Mouse (Mus musculus) hindbrain, embryonic 16.5 days (tissue): ENCODE measurements at regions not wholly inside any gene's neighbourhood (a gene's known extent, or its start where the extent isn't known, plus 50 kb on each side); places are given as distances from the start of the nearest gene placed in this dataset.
A peak's percentile ranks its signal among the peaks of the same experiment; 100 is the strongest.

ENCODE experiments used
- ATAC-seq: fragments of 200-750 bp; cut with Nextera tagmentation; 2 replicates; pipeline ENCODE4 v1.8.0; 2017; ENCODE audit warnings: moderate TSS enrichment, moderate library complexity
- H3K27ac ChIP-seq: fragments of 300-500 bp; sonication (generic); 2 replicates; pipeline ENCODE4 v1.5.1; 2014; ENCODE audit warnings: low read depth, mild to moderate bottlenecking, control low read depth, low read length, moderate library complexity
- H3K27me3 ChIP-seq: fragments of 300-500 bp; sonication (generic); replicated peaks from 2 replicates; pipeline ENCODE4 v1.6.1; 2014; ENCODE audit warnings: low read length; ENCODE audit not compliant: control insufficient read depth, insufficient read depth
- H3K36me3 ChIP-seq: fragments of 300-500 bp; sonication (generic); 2 replicates; pipeline ENCODE4 v1.6.1; 2014; ENCODE audit warnings: mild to moderate bottlenecking, low read length, moderate library complexity, mixed read lengths; ENCODE audit not compliant: control insufficient read depth, insufficient read depth
- H3K4me1 ChIP-seq: fragments of 300-500 bp; sonication (generic); 2 replicates; pipeline ENCODE4 v1.6.1; 2014; ENCODE audit warnings: low read depth, low read length; ENCODE audit not compliant: control insufficient read depth, insufficient read depth
- H3K4me2 ChIP-seq: fragments of 300-500 bp; sonication (generic); 2 replicates; pipeline ENCODE4 v1.6.1; 2014; ENCODE audit warnings: mild to moderate bottlenecking, low read length, control low read depth, moderate library complexity
- H3K4me3 ChIP-seq: fragments of 300-500 bp; sonication (generic); 2 replicates; pipeline ENCODE4 v1.5.1; 2014; ENCODE audit warnings: mild to moderate bottlenecking, low read length, control low read depth, moderate library complexity
- H3K9ac ChIP-seq: fragments of 300-500 bp; sonication (generic); 2 replicates; pipeline ENCODE4 v1.6.1; 2014; ENCODE audit warnings: low read depth, mild to moderate bottlenecking, control low read depth, low read length, moderate library complexity
- H3K9me3 ChIP-seq: fragments of 300-500 bp; sonication (generic); 2 replicates; pipeline ENCODE4 v1.6.1; 2014; ENCODE audit warnings: mild to moderate bottlenecking, low read length, moderate library complexity; ENCODE audit not compliant: control insufficient read depth
- WGBS: fragments of 180-500 bp; shearing (Covaris S2); extraction: QIAGEN DNeasy Blood & Tissue Kit; methylation state at CpG from one replicate; pipeline ENCODE4 v1.1.7; 2014; 5-methylcytosine and 5-hydroxymethylcytosine counted together

- WGBS = 57% methylated on average over 5 of the region's 5 CpGs
- Histone ChIP-seq H3K27ac (no peak overlapping the region), H3K9ac (no peak overlapping the region), H3K4me2 (no peak overlapping the region), H3K4me1 (no peaks in the 10 kb centered on the region), H3K4me3 (no peak overlapping the region), H3K9me3 (no peaks in the 10 kb centered on the region), H3K27me3 (no peaks in the 10 kb centered on the region), H3K36me3 (no peaks in the 10 kb centered on the region)
- ATAC-seq = 0 out of 2 replicates have a peak, but pooled peaks have one; percentile 60
Observed at GRCm38 (mm10) chr8:64389488-64389887, 183.4 kb upstream of the Tll1 start.

DNA sequence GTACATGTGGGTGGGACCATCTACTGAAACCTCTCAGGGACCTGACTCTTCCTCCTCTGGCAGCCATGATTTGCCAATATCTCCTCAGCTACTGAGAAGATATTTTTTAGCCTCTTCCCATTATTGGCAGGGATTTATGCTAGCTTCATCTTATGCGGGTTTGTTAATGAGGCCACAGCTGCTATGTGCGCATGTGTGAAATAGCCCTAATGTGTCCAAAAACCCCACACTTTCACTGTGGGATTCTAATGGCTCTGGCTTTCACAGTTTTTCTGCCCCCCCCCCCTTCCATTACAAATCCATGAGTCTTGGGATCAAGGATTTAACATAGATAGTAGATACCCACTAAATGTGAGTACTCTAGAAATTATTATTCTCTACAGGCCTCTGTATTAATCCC, 182.2 kb upstream of the Tll1 start:
- Histone ChIP-seq H3K27me3 (no peaks in the 10 kb centered on the region), H3K4me1 (no peaks in the 10 kb centered on the region), H3K4me2 (no peak overlapping the region), H3K9me3 (no peaks in the 10 kb centered on the region), H3K9ac (no peak overlapping the region), H3K36me3 (no peaks in the 10 kb centered on the region), H3K4me3 (no peak overlapping the region), H3K27ac (no peak overlapping the region)
- ATAC-seq = no peak
- 64% methylated on average over 2 of the region's 2 CpGs for WGBS

DNA sequence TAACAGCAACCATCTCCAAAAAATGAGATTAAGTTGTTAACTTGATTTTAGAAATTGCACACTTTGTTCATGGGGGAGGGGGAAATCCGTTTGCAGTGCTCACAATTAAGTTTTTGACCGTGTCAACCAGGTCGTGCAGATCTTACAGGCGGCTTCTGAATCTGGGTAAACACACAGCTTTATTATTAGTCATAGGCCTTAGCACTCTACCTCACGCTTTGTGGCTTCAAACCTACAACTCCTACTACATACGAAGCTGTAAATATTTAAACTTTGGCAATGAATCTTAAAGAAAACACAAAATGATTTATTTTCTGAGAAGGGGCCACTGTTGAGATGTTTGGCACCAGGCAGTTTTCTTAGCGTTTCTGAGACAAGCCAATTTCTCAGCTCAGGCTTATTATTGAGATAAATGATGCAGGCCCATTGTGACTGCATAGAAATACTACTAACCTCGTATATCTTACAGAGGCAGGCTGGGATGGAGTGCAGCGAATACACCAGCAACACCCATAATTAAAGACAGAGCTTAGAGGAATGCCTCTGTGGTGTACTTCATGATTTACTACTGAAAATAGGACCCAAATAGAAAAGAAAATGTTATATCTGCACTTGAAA, 173.8 kb upstream of the Tll1 start:
- H3K27me3 ChIP-seq = no peaks in the 10 kb centered on the region
- no peak overlapping the region for H3K27ac ChIP-seq
- no peak overlapping the region for H3K9ac ChIP-seq
- no peak overlapping the region for H3K4me2 ChIP-seq
- no peaks in the 10 kb centered on the region for H3K4me1 ChIP-seq
- 80% methylated on average over 9 of the region's 9 CpGs for WGBS
- no peaks in the 10 kb centered on the region for H3K36me3 ChIP-seq
- H3K4me3 ChIP-seq = no peak overlapping the region
- ATAC-seq = no peak
- H3K9me3 ChIP-seq = no peaks in the 10 kb centered on the region

DNA sequence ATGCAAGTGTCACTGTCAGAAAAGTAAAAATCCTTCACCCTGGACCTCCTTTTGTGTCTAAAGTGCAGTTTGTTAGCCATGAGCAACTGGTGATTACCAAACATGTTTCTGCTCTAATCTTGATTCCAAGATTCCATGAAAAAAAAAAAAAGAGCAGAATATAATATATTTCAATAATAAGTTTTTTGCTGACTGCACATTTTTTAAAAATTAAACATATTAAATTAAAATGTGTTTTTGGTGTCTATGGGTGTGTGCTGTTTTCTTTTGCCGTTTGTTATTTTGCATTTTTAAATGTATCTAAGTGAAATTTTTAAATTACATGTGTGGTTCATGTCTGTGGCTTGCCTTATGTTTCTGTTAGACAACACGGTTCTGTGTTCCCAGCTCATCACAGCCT, 171.8 kb upstream of the Tll1 start:
- Histone ChIP-seq H3K4me3 (no peak overlapping the region), H3K27me3 (no peaks in the 10 kb centered on the region), H3K9ac (no peak overlapping the region), H3K9me3 (no peaks in the 10 kb centered on the region), H3K4me1 (no peaks in the 10 kb centered on the region), H3K27ac (no peak overlapping the region), H3K36me3 (no peaks in the 10 kb centered on the region), H3K4me2 (no peak overlapping the region)
- no peak for ATAC-seq
- 63% methylated on average over 2 of the region's 2 CpGs for WGBS

GRCm38 (mm10) chr8:64375509-64375908, 169.4 kb upstream of the Tll1 start:
- no peaks in the 10 kb centered on the region for H3K27me3 ChIP-seq
- H3K36me3 ChIP-seq = no peaks in the 10 kb centered on the region
- no peak for ATAC-seq
- H3K9me3 ChIP-seq = no peaks in the 10 kb centered on the region
- no peak overlapping the region for H3K9ac ChIP-seq
- H3K4me2 ChIP-seq = no peak overlapping the region
- no peak overlapping the region for H3K27ac ChIP-seq
- no peaks in the 10 kb centered on the region for H3K4me1 ChIP-seq
- WGBS = 91% methylated on average over 4 of the region's 4 CpGs
- H3K4me3 ChIP-seq = no peak overlapping the region

GRCm38 (mm10) chr8:64374980-64375379, 168.9 kb upstream of the Tll1 start:
- WGBS = 70% methylated on average over 5 of the region's 5 CpGs
- no peaks in the 10 kb centered on the region for H3K36me3 ChIP-seq
- no peaks in the 10 kb centered on the region for H3K9me3 ChIP-seq
- H3K27me3 ChIP-seq = no peaks in the 10 kb centered on the region
- no peak overlapping the region for H3K27ac ChIP-seq
- ATAC-seq = no peak
- no peak overlapping the region for H3K4me3 ChIP-seq
- no peak overlapping the region for H3K9ac ChIP-seq
- no peak overlapping the region for H3K4me2 ChIP-seq
- no peaks in the 10 kb centered on the region for H3K4me1 ChIP-seq

DNA sequence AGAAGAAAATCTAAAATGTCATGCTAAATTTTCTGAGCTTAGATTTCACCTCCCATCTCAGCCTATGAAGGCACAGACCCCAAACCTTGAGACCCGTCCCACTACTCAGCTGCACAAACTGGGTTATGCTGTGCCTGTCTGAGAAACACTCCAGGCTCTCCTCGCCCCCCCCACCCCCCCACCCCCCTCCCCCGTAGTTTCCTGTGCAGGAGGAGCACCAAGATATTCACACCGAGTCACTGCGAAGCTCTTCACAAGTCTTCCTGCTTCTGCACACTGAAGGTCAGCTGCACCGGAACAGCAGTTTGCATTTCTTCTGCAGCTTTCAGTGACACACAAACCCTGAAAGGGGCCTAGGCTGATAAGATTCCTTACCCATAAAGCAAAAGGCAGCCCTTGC, 163.9 kb upstream of the Tll1 start:
- Histone ChIP-seq H3K4me2 (no peak overlapping the region), H3K9ac (no peak overlapping the region), H3K36me3 (no peaks in the 10 kb centered on the region), H3K27ac (no peak overlapping the region), H3K9me3 (no peaks in the 10 kb centered on the region), H3K27me3 (no peaks in the 10 kb centered on the region), H3K4me3 (no peak overlapping the region), H3K4me1 (no peaks in the 10 kb centered on the region)
- no peak for ATAC-seq
- 41% methylated on average over 6 of the region's 6 CpGs for WGBS

DNA sequence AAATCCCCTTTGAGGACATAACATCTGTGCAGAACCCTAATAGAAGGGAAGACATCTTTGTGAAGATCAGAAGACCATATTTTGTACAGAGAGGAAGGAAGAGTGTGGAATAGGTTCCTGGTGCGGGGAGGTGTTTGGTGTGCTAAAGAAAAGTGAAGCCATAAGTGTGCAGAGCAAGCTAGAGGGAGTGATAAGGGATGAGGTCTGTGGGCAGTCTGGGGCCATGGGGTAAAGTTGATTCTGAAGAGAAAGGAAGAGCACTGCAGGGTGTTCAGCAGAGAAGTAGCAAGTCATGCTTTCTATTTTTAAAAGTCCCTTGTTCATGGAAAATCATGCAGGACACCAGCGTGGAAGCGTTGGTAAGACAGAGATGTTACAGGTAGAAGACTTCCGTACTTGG, 161.8 kb upstream of the Tll1 start:
- Histone ChIP-seq H3K4me3 (no peak overlapping the region), H3K4me2 (no peak overlapping the region), H3K9ac (no peak overlapping the region), H3K9me3 (no peaks in the 10 kb centered on the region), H3K4me1 (no peaks in the 10 kb centered on the region), H3K36me3 (no peaks in the 10 kb centered on the region), H3K27me3 (no peaks in the 10 kb centered on the region), H3K27ac (no peak overlapping the region)
- 94% methylated on average over 4 of the region's 4 CpGs for WGBS
- no peak for ATAC-seq

DNA sequence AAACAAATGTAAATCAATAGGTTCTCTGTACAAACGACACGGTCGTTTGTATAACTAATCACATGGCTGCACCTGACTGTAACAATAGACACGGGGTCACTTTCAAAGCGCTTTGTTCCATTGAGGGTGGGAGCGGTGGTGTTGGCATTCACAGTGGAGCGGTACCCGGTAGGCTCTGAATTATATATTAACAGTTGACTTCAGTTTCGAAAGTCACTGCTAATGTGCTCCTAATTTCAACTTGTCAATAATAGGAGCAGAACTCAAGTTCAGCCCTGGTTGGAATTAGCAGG, 160.8 kb upstream of the Tll1 start:
- WGBS = 46% methylated on average over 9 of the region's 9 CpGs
- ATAC-seq = no peak
- no peak overlapping the region for H3K9ac ChIP-seq
- H3K4me2 ChIP-seq = no peak overlapping the region
- H3K4me3 ChIP-seq = no peak overlapping the region
- H3K9me3 ChIP-seq = no peaks in the 10 kb centered on the region
- no peaks in the 10 kb centered on the region for H3K36me3 ChIP-seq
- no peaks in the 10 kb centered on the region for H3K27me3 ChIP-seq
- no peak overlapping the region for H3K27ac ChIP-seq
- H3K4me1 ChIP-seq = no peaks in the 10 kb centered on the region
